Mouse (Mus musculus) heart, postnatal 4 days (tissue): ENCODE measurements around the gene Actr1b. TPM values are rescaled to one million over a fixed set of nuclear protein-coding genes. Genes with fewer than 3 reads are reported as not detected.

Source experiments
- DNase-seq: peaks from one replicate; pipeline ENCODE4 v3.0.0; 2021
- total RNA-seq, 2 experiments: library from RNA; stranded (reverse); gene quantifications; 2 replicates each; pipeline ENCODE4 v1.2.3; 2021

Actr1b gene
- total RNA-seq, result 100 to 1,000 TPM; 124 to 137 TPM

DNA sequence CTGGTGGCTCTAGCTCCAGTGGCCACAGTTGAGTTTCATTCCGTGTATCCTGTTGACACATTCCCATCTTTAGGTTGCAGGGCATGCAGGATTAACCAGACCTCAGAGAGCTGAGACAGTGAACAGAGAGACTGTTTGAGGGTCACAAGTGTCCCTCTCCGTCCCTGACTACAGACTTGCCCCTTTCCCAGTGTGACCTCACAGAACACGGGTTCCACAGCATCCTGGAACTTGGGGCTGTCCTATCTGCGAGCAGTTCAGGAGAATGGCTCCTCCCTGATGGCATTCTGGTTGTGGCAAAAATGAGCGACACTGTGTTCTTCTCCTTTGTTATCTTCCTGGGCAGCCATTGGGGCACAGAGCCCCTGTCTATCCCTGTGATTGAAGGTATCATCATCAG is at the start of gene Actr1b:
Actr1b (minus strand) TSS at position 112 of the 400 bp plus-strand sequence.
- no peak for DNase-seq

DNA sequence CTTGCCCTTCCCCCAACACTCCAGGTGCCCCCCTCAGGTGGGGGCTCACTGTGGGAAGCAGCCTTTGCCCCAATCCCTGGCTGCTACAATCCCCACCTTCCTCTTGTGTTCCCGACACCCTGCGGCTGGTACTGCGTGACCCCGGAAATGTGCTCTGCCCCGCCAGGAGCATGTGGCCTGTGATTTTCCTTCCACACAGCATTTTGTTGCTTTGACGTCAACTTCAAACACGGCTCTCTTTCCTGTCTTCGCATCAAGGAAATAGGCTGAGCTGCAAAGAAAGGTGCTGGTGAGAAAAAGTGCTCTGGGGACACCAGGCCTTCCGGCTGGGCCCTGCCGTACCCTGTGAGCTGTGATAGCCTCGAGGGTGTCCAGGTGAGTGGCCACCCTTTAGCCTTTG is 47.3 kb upstream of the Actr1b start, which contains the start of gene Zap70:
Zap70 (plus strand) TSS at position 231 of the 400 bp plus-strand sequence.
- DNase-seq, result no peak

DNA sequence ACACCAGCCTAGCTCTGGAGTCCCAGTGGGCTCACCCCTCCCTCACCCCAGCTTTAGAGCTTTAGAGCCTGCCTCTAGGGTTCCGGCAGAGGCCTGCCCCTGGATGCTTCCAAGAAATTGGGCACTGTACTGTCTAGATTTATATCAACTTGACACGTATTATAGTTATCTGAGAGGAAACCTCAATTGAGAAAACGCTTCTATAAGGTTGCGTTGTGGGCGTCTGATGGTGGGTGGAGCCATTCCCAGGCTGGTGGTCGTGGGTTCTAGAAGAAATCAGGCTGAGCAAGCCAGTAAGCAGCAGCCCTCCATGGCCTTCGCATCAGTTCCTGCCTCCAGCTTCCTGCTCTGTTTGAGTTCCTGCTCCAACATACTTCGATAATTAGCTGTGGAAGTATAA is 46.8 kb upstream of the Actr1b start:
- DNase-seq, result no peak

DNA sequence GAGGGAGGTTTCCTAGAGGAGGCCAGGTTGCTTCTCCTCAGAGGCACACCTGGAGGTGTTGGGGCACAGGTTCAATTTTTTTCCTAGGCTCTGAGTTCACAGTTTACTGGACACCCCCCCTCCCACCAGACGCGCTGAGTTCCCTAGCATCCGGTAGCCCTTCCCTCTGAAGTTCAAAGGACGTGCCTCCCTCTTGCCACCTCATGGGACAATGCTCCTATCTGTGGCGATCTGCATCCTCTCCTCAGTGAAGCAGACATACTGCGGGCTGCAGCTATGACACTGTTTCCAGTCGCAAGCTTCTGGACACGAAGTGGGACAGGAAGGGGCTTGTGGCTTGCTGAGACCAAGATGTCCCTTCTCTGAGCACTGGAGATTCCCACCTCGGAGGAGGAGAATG is 46.2 kb upstream of the Actr1b start:
- DNase-seq, result no peak

DNA sequence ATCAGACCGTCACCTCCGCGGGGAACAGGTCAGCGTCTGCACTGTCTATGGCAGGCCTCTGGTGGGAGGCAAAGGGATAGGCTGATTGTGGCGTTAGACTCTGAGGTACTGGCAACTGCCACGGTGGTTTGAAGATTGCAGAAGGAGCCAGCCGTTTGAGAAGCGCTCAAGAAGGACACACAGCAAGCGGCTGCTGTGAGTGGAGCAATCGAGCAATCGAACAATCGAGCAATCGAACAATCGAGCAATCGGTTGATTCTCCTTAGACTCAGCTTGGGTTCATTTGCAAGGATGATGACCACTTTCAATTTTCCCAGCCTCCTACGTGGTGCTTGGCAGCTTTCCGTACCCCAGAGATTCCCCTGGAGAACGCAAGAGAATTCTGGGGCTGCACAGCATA is 44.9 kb upstream of the Actr1b start:
- DNase-seq, result no peak

DNA sequence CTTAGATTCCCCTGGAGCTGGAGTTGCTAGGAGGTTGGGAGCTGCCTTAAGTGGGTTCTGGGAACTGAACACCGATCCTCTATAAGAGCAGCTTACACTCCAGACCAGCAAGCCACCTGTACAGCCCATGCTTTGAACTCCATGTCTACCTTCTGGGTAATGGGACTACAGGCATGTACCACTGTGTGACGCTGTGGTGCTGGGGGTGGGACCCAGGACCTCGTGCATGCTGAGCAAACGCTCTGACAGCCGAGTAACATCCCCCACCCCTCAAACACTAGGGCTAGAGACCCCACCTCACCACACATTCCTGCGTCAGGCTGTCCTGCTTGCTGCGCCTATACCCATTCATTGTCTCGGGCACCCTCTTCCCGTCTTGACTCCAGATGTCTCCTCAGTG is 44.3 kb upstream of the Actr1b start:
- DNase-seq, result no peak

DNA sequence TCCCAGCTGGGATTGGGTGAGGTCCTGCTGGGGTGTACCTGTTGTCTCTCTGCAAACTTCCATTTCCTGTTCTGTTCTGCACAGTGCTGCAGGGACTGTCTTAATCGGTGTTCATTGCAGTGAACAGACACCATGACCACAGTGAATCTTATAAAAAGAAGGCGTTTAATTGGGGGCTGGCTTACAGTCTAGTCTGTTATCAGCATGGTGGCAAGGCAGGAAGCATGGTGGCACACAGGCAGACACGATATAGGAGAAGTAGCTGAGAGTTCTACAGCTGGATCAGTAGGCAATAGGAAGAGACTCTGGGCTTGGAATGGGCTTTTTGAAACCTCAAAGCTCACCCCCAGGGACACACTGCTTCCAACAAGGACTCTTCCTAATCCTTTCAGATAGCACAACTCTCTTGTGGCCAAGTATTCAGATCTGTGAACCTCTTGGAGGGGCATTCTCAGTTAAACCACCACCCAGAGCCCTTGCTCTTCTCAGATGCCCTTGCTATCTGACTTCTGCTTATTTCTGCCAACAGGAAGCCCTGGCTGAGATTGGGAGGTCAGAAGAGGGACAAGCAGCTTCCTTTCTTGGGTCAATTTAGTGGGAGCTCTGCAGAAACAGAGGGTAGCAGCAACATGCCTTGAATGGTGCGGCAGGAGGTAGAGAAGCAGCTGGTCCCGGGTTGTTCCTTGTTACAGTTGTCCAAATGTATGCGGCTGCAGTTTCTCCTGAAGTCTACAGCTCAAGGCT is 39.9 kb upstream of the Actr1b start:
- DNase-seq, result no peak

DNA sequence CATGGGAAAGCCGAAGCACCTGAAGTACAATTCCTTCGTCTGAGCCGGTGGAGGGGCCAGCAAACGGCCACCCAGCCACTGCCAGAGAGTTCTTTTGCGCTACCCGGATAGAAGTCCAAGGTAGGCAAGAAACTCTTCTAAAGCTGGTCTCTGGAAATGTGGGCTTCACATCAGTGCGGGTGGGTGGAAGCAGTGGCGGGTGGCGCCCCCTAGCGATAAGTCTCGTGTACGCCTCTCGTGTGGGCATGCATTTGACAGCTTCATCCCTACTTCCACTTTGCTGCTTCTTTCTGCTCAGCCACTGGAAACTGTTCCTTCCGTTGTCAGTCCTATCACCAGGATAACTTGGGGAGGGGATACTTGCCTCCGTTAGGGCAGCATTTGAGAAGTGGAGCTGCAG is 32.2 kb upstream of the Actr1b start:
- DNase-seq, result peak; percentile 59

DNA sequence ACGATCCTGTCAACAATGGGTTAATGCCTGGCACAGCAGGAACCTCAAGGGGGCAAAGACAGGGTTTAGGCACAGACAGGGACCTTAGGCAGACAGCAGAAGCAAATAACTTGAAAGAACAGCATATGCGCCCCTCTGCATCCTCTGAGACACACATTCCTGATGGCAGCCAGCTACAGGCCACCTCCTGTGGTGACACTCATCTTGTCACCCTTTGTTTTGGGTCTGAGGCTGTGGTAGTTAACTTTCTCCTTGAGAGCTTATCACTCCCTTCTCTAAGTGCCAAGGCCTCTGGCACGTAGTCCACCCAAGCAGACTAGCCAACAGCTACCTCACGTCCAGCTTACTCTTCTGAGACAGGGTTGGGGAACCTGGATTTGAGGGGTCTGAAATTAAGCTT is 31.4 kb upstream of the Actr1b start:
- no peak for DNase-seq

DNA sequence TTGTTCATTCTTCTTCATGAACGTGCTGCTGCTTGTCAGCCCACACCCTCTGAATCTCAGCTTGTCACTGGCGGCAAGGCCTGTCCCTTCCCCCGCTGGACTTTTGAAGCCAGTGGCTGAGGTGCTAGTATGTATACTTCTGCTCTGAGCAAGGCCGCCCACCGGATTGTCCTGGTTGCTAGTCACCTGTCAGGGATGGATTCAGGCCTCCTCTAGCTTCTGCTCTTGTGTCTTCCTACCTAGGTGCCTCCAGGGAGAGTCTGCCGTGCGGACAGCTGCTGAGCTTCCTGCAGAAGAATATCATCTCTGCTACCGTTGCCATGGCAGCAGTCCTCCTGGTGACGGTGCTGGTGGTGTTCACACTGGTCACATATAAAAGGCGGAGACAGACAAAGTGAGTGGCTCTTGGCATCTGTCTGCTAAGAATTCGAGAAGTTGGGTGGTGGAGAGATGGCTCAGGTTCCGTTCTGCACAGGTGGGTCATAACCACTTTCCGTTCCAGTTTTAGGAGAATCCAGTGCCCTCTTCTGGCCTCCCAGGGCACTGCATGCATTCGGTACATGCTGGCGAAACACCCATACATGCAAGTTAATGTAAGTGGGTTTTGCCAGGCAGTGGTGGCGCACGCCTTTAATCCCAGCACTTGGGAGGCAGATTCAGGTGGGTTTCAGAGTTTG is 30.2 kb upstream of the Actr1b start:
- peak; percentile 71 for DNase-seq

DNA sequence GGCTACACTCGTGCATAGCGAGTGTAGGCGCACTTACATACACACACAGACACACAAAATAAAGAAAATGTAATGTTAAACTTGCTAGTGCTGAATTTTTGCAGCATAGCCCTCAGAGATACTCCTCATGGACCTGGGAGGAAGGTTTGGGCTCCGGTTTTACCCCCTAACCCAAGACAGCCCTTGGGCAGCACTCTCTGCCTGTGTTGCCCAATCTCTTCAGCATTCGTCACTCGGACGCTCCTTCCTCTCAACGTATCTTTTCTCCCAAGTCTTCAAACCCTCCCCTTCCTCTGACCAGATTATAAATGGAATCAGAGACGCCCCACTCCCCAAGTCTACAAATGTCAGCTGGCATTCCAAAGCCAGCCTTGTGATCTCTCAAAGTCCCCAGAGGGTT is 28.8 kb upstream of the Actr1b start:
- no peak for DNase-seq

DNA sequence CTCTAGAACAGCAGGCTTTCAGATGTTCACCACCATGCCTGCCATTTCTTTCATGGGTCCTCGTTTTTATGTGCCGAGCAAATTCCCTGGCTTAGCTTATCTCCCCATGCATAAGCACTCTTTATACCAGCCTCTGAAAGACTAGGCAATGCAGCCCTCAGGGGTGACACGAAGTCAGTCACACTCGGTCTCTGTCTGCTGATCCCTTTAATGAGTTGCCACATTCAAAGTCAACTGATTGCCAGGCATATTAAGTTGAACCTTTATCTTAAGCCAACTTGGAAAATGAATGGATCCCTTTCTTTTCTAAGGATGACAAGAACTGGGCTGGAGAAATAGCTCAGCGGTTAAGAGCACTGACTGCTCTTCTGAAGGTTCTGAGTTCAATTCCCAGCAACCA is 25.0 kb upstream of the Actr1b start:
- DNase-seq, result no peak

DNA sequence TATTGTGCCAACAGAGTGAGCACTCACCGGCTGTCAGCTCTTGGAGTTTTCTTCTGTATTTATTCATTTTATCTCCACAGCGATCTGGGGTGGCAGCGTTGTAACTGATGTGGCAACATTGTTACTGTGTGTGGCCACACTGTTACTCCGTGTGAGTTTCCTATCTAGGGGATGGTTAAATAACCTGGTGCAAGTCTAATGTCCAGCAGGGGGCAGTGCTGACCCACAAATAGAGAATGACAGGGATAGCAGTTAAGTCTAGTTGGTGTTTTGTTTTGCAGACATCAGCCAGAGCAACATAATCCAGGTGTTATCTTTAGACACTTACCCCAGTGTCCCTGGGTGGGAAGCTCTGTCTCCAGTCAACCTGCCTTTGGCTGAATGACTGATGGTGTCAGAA is 23.1 kb upstream of the Actr1b start:
- peak; percentile 87 for DNase-seq

DNA sequence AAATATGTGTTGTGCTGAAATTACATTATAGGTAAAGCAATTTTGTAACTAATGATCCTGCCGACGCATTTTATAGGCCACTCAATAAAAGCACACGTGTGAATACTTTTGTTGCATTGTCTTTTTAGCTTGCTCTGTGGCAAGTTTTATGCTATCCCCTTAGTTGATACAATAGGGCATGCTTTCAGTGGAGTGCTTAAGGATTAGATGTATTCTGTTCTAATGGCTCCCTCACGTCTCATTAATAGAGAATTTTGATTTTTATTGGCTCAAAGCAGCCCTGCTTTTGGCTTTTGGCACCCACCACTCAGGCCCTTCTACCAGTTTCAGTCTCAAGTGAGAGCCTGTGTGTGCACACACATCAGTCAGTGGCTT is 9.8 kb upstream of the Actr1b start:
- no peak for DNase-seq

DNA sequence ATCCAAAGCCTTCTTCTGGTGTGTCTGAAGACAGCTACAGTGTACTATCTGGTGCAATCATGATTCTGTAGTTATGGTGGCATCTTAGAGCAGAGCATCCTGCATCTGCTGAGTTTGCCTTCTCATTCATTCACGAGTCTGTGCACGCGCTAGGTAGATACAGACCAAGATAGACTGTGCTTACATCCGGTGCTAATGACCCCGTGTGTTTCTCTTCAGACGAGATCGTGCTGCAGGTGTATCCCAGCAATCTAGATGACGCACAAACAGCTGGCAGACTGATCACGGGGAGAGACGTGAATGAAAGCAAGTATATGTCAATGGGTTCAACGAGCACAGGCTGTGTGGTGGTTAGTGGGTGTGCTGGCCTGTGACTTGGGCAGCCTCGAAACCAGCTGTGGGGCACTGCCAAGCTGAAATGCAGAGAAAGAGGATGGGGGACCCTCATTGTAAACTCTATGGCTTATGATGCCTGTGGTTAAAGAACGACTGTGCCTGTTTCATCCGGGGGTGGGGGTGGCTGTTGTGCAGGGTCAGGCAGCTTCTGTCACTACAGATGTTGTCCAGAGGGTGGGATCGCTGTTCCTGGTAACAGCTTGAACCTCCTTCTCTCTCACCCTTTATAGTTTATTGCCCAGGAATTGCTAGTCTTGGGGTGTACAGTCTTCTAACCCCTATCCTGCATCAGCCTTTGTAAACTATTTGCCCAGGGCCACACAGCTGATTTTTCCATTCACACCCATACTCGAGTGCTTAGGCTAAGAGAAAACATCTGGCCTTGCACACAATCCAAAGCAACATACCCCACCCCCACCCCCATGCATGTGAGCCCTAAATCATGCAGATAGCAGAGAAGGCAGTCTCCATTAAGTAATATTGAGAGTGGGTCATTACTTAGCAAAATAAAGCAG is 9.2 kb upstream of the Actr1b start:
- no peak for DNase-seq

DNA sequence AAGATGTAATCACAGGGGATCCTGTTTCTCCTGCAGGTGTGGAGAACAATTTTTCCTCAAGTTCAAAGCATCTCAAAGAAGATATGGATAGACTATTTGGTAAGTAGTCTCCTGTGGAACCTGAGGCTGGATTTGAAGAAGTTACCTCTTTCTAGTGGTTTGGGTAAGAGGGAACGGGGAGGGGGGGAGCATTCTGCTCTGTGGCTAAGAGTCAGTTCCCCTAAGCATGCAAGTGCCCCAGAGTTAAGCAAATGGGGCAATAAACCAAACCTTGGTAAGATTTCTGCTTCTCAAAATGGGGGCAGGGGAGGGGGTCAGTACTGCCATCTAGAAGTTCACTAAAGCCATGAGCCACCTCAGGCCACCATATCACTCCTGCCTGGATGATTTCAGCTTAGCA is 4.6 kb upstream of the Actr1b start:
- DNase-seq, result no peak

DNA sequence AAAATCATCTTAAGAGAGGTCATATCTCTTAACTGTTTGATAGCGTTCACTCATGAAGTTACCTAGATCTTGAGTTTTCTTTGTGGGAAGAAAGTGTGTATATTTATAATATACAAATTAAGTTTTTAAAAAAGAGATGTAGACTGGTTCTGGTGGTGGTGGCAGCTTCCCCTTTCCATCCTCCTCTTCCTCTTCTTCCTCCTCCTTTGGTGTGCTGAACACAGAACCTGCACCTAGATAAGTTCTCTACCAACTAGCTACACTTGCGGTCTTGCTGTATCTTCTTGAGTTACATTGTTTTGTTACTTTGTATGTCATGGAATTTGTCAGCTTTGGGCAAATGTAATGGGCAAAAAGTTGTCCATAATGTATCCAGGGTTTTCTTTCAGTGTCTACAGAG is 3.1 kb downstream of the Actr1b start:
- no peak for DNase-seq

DNA sequence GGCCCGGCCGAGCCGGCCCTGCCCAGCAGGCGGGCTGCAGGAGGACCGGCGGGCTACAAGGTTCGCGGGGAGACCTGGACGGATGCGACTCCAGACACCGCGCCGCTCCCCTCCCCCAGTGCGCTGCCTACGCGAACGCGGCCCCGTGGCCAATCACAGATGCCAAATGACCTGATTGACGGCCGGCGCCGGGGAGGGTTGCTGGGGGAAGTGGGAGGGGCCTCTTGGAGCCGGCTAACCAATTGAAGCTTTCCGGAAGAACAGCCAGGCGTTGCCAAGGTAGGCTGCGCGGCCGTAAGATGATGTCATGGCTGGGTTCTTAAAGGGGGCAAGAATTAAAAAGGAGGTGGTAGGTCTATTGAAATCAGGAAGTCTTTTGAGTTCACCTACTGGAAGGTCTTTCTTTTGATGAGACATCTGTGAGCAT is 4.4 kb downstream of the Actr1b start, which contains the start of gene 4933424G06Rik:
4933424G06Rik (plus strand) TSS at position 296 of the 427 bp plus-strand sequence.
- peak; percentile 98 for DNase-seq

DNA sequence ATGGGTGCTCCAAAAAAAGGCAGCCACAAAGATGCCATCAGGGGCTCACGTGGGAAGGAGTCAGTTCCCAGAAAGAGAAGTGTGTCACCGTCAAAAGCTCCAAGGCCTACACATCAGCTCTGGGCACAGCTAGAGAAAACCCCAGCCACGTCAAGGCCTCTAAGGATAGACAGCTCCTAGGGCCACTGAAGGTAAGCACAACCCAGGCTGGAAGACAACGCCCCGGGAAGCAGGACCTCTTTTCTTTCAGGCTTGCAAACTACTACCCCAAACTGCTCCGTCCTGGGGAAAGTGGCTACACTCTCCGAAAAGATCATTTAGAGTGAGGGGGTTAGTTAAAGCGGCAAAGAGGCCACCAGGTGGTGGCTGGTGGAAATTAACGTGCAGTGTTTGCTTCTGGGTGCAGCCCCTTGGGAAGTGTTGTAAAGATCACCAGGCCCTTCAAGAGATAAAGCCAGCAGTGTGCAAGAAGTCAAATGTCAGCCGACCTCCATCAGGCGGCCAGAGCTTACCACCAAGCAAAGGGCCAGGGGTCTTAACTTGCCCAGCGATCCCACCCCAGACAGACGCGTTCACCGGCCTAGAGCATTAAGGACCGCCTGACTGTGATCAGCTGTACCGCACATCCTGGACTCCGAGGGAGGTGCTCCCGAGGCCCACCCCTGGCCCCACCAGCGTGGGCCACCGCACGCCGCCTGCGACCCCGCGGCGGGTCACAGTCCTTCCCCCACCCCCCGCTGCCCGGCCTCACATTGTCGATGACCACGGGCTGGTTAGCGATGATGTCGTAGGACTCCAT is 5.0 kb downstream of the Actr1b start:
- peak; percentile 35 for DNase-seq

DNA sequence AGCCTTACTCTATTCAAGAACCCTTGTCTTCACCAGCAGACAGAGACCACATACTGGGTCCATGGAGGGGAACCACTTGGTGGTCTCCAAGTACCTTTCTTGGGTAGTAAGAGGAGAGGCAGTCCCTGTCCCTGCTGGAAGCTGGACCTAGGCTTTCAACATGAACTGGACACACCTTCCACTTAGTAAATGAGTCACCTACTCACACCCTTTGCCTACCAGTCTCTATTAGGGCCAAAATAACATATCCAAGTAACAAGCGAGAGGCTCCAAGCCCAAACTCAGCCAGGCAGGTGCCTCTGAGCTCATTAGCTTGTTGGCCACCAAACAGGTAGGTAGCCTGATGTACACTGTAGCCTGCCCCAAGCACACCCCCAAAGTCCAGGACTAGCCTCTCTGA is 5.6 kb downstream of the Actr1b start:
- no peak for DNase-seq

DNA sequence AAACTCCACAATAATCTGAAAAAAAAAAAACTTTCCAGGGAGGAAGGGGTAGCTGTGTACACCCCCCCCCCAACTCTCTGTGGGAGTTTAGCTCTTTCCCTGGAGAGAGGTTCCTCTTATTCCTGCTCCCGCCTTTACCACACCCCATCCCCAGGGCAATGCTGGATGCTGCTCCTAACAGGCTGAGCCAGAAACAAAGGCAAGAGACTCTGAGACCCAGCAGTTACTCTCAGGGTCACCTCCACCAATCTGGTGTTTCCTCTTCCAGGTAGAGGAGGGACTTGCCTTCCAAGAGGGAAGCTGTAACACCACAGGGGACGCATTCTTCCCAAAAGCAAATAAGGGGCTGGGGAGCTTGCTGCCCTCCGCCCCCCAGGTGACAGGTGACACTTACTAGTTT is 6.4 kb downstream of the Actr1b start:
- no peak for DNase-seq

DNA sequence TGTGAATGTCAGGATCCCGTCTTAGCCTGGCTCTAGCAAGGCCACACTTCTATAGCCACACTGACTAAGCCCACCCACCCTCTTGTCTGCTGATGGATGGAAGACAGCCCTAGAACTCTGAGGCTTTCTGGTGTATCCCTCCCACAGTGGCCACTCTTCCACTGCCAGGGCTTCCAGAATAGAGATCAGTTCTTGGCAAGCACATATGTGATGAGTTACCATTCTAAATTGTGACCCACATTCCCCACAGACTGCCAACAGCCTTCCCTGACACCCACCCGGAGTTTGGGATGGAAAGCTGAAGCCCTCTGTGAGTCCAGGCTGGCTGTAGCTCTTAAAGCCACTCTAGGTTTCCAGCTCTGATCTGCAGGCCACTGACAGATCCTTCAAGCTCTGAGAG is 7.1 kb downstream of the Actr1b start:
- DNase-seq, result no peak
